Mouse (Mus musculus) embryonic facial prominence, embryonic 11.5 days (tissue): ENCODE measurements around the gene Nuak2. TPM values are rescaled to one million over a fixed set of nuclear protein-coding genes. Genes with fewer than 3 reads are reported as not detected.

ENCODE experiments used
- ATAC-seq: fragments of 200-750 bp; cut with Nextera tagmentation; replicated peaks from 2 replicates; pipeline ENCODE4 v1.8.0; 2017; ENCODE audit warnings: low read depth; ENCODE audit not compliant: insufficient number of reproducible peaks, low FRiP score, low TSS enrichment
- DNase-seq: peaks from one replicate; pipeline ENCODE4 v3.0.0-alpha.2; 2015; ENCODE audit warnings: low spot score
- H3K27ac ChIP-seq: fragments of 300-500 bp; sonication (generic); replicated peaks from 2 replicates; pipeline ENCODE4 v1.5.1; 2014; ENCODE audit warnings: mild to moderate bottlenecking, low read depth, low read length, control low read depth
- H3K27me3 ChIP-seq: fragments of 300-500 bp; sonication (generic); 2 replicates; pipeline ENCODE4 v1.6.1; 2014; ENCODE audit warnings: mild to moderate bottlenecking, low read length, moderate library complexity, mixed read lengths; ENCODE audit not compliant: control insufficient read depth, insufficient read depth
- H3K36me3 ChIP-seq: fragments of 300-500 bp; sonication (generic); replicated peaks from 2 replicates; pipeline ENCODE4 v1.6.1; 2014; ENCODE audit warnings: low read depth, mild to moderate bottlenecking, low read length, moderate library complexity, mixed read lengths; ENCODE audit not compliant: control insufficient read depth, insufficient read depth
- H3K4me1 ChIP-seq: fragments of 300-500 bp; sonication (generic); 2 replicates; pipeline ENCODE4 v1.6.1; 2014; ENCODE audit warnings: low read length, mixed read lengths; ENCODE audit not compliant: control insufficient read depth, insufficient read depth
- H3K4me2 ChIP-seq: fragments of 300-500 bp; sonication (generic); 2 replicates; pipeline ENCODE4 v1.6.1; 2014; ENCODE audit warnings: low read depth, mild to moderate bottlenecking, control low read depth, low read length, moderate library complexity
- H3K4me3 ChIP-seq: fragments of 300-500 bp; sonication (generic); 2 replicates; pipeline ENCODE4 v1.5.1; 2014; ENCODE audit warnings: low read depth, low read length, control low read depth
- H3K9ac ChIP-seq: fragments of 300-500 bp; sonication (generic); replicated peaks from 2 replicates; pipeline ENCODE4 v1.6.1; 2014; ENCODE audit warnings: mild to moderate bottlenecking, control low read depth, low read length
- H3K9me3 ChIP-seq: fragments of 300-500 bp; sonication (generic); replicated peaks from 2 replicates; pipeline ENCODE4 v1.6.1; 2016; ENCODE audit warnings: mild to moderate bottlenecking, low read length, inconsistent platforms, mixed read lengths; ENCODE audit not compliant: control insufficient read depth
- WGBS: fragments of 180-500 bp; shearing (Covaris S2); extraction: QIAGEN DNeasy Blood & Tissue Kit; methylation state at CpG from one replicate; pipeline ENCODE4 v1.1.7; 2014; 5-methylcytosine and 5-hydroxymethylcytosine counted together
- polyA plus RNA-seq: library from polyadenylated mRNA; unstranded; fragments of >200 nt; fragmentation: Nextera tagmentation; extraction: Ambion mirVana; gene quantifications from 2 replicates; pipeline ENCODE4 v1.2.1, GENCODE M21; 2014

The Nuak2 gene
- polyA plus RNA-seq, 1 experiment from 2014 or later, result 10.8 TPM

DNA sequence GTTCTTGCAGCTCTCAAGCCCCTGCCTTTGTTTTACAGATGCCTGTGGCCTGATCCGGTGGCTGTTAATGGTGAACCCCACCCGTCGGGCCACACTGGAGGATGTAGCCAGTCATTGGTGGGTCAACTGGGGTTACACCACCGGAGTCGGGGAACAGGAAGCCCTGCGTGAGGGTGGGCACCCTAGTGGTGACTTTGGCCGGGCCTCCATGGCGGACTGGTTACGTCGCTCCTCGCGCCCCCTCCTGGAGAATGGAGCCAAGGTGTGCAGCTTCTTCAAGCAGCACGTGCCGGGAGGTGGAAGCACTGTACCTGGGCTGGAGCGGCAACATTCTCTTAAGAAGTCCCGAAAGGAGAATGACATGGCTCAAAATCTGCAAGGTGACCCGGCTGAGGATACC is 15.4 kb downstream of the Nuak2 start:
- Histone ChIP-seq H3K27ac (no peak overlapping the region), H3K36me3 (no peaks in the 10 kb centered on the region; the same call in 1 of the 2 replicates), H3K9me3 (no peaks in the 10 kb centered on the region), H3K4me1 (peaks cover 3% of the 10 kb centered on the region; the same call in 1 of the 2 replicates), H3K4me3 (no peak overlapping the region), H3K9ac (no peak overlapping the region), H3K4me2 (no peak overlapping the region), H3K27me3 (no peaks in the 10 kb centered on the region)
- DNase-seq (no peak), ATAC-seq (no peak)
- WGBS, result 79% methylated on average over 17 of the region's 17 CpGs

DNA sequence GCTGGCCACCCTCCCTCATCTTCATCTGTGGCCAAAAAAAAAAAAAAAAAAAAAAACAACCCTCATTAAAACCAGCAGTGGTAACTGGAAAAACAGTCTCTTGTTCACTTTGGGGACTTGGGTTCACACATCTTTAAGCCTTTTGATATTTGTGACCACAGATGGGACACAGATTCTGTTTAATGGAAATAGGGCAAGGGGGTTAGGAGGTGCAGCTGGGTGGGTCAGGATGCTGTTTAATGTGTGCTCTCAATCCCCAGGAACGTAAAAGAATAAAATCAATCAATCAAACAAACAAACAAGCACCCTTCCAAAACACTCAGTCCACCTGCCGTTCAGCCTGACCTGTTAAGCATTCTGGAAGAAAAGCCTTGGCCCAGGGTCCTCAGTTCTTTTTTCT is 17.3 kb downstream of the Nuak2 start:
- 12% methylated on average over 2 of the region's 2 CpGs for WGBS
- ATAC-seq (no peak), DNase-seq (no peak)
- no peak overlapping the region for H3K9ac ChIP-seq
- peaks cover 3% of the 10 kb centered on the region; the same call in 1 of the 2 replicates for H3K4me1 ChIP-seq
- no peaks in the 10 kb centered on the region for H3K27me3 ChIP-seq
- H3K36me3 ChIP-seq, result no peaks in the 10 kb centered on the region; the same call in 1 of the 2 replicates
- no peak overlapping the region for H3K4me2 ChIP-seq
- H3K4me3 ChIP-seq, result no peak overlapping the region
- H3K27ac ChIP-seq, result peak overlapping the region; percentile 72
- no peaks in the 10 kb centered on the region for H3K9me3 ChIP-seq

DNA sequence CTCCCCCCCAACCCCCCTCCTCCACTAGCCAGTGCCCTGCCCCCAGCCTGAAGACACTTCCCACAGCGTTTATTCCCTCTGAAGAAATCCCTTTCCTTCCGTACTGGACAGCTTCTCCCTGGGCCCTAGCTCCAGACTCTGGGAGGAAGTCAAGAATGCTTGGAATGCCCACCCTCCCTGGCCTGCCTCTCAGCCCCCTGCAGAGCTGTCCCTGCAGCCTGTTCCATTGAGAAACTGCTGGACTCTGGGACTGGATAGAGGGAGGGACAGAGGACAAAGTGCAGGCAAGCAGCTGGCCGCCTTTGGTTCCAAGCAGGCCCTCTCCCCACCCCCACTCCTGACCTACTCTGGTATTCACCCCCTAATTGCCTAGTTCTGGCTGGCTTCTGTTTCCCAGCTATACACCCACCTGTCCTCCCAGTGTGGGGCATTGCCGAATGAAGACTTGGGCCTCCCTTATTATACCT is 17.8 kb downstream of the Nuak2 start:
- H3K4me1 ChIP-seq, result peaks cover 3% of the 10 kb centered on the region; the same call in 1 of the 2 replicates
- no peak overlapping the region for H3K4me3 ChIP-seq
- no peak overlapping the region for H3K4me2 ChIP-seq
- H3K36me3 ChIP-seq, result no peaks in the 10 kb centered on the region
- ATAC-seq, result peak; percentile 85
- H3K9me3 ChIP-seq, result no peaks in the 10 kb centered on the region
- no peaks in the 10 kb centered on the region for H3K27me3 ChIP-seq
- peak; percentile 62 for DNase-seq
- peak overlapping the region; percentile 72 for H3K27ac ChIP-seq
- peak overlapping the region; percentile 28; the same call in 1 of the 2 replicates for H3K9ac ChIP-seq
- 3% methylated on average over 4 of the region's 4 CpGs for WGBS

DNA sequence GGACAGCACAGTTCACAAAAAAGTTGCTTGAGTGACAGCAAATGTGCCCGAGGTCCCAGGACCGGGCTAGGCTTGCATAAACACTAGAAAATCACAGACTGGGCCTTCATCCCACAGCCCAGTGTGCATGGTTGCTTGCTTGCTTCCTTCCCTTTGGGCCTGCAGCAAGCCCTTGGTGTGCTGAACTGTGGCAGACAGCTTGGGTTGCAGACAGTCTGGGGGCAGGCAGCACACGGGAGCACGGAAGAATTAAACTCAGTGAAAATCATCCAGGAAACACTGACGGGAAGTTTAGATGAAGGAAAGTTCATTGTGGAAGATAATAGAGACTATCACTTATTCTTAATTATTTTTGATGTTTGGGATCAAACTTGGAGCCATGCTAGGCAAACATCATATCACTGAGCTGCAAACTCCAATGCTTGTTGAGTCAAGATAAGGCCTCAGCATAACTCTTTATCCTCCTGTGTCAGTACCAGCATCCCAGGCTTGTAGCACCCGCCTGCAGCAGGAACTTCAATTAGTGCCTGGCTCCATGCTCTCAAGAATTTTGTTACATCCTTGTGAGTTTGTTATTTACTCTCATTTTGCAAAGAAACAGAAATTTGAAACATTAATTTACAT is 18.4 kb downstream of the Nuak2 start:
- Histone ChIP-seq H3K27me3 (no peaks in the 10 kb centered on the region), H3K9ac (no peak overlapping the region), H3K9me3 (no peaks in the 10 kb centered on the region), H3K36me3 (no peaks in the 10 kb centered on the region), H3K4me2 (no peak overlapping the region), H3K4me3 (no peak overlapping the region), H3K27ac (peak overlapping the region; percentile 72), H3K4me1 (peaks cover 3% of the 10 kb centered on the region; the same call in 1 of the 2 replicates)
- 17% methylated on average over 6 of the region's 6 CpGs for WGBS
- peak; percentile 22; the same call in 1 of the 2 replicates for ATAC-seq
- DNase-seq, result no peak

DNA sequence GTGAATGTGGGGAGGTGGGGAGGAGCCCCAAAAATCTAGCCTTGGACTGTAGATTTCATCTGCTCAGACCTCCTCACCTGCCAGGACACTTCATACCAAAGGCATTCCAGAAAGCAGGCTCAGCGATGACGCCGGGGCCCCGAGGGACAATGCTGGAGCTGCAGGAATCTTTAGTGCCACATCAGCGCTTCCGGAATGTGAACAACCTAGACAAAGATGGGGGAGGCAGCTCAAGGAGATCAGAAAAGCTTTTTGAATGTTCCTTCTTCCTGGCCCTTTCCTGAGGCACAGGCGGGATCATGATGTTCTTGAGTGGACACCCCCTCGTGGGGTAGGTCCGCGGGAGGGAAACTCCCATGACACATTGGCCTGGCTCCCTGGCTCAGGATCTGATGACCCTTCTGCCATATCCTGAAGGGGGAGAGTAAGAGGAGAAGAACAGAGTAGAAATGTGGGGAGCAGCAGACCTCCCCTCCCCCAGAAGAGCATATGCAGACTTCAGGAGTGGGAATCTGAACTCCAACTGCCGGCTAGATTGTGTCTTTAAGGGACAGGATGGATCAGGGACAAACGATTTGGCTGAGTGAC is 19.5 kb downstream of the Nuak2 start:
- WGBS, result 55% methylated on average over 12 of the region's 12 CpGs
- Histone ChIP-seq H3K9me3 (no peaks in the 10 kb centered on the region), H3K9ac (no peak overlapping the region), H3K4me3 (no peak overlapping the region), H3K4me2 (no peak overlapping the region), H3K4me1 (peaks cover 3% of the 10 kb centered on the region; the same call in 1 of the 2 replicates), H3K36me3 (no peaks in the 10 kb centered on the region), H3K27me3 (no peaks in the 10 kb centered on the region), H3K27ac (no peak overlapping the region)
- ATAC-seq (no peak), DNase-seq (no peak)

DNA sequence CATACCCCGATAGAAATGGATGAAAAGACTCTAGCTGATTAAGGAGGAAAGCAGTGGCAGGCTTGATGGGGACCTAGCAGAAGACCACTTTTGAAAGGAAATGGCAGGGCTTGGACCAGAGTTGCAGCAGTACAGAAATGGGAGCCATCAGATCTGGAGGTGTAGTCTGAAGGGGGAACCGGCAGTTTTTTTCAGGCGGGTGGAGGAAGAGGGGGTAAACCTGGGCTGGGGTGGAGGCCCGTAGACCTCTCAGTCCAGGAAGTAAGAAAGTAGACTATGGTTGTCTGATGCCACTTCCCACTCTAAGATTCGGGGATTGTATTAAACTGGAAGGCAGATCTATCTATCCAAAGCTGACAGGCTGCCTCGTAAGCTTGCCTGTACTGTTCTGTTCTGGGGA is 21.0 kb downstream of the Nuak2 start:
- Histone ChIP-seq H3K36me3 (no peaks in the 10 kb centered on the region), H3K4me2 (no peak overlapping the region), H3K4me1 (peaks cover 3% of the 10 kb centered on the region; the same call in 1 of the 2 replicates), H3K9me3 (no peaks in the 10 kb centered on the region), H3K4me3 (no peak overlapping the region), H3K9ac (no peak overlapping the region), H3K27ac (no peak overlapping the region), H3K27me3 (no peaks in the 10 kb centered on the region)
- DNase-seq (no peak), ATAC-seq (no peak)
- 75% methylated on average over 6 of the region's 6 CpGs for WGBS

DNA sequence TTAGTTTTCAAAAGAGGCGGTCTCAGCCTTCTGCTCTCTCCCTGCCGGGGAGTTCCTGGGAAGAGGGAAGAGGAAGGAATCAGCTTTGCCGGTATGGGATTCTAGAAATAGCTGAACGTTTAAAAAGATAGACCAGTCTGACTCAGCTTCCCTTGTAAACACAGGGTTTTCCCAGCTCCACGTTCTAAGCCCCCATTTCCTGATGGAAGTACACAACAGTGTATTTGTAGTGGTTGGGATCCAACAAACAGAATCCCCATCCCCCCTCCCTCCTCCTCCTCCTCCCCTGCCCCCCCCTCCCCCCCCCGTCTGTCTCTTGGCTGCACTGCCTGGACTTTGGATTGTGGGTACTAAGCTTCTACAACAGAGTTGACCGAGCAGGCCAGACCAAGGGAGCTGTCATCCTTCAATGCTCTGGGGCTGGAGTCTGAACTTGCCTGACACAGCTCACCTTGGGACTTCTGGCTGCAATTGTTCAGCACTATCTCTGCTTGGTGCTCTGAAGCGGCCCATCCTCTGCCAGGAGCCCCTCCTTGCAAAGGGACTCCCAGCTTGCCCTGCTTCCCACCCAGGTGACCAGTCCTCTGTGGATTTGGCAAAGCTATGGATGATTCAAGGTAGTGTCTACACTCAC is 22.2 kb downstream of the Nuak2 start:
- Histone ChIP-seq H3K27me3 (no peaks in the 10 kb centered on the region), H3K27ac (no peak overlapping the region), H3K36me3 (no peaks in the 10 kb centered on the region), H3K4me1 (peaks cover 3% of the 10 kb centered on the region; the same call in 1 of the 2 replicates), H3K4me3 (no peak overlapping the region), H3K9me3 (no peaks in the 10 kb centered on the region), H3K4me2 (no peak overlapping the region), H3K9ac (no peak overlapping the region)
- WGBS, result 42% methylated on average over 8 of the region's 8 CpGs
- DNase-seq (no peak), ATAC-seq (no peak)
